Mouse (Mus musculus) liver, postnatal 0 days (tissue): ENCODE measurements around the gene Ccdc78. TPM values are rescaled to one million over a fixed set of nuclear protein-coding genes. Genes with fewer than 3 reads are reported as not detected.
A peak's percentile ranks its signal among the peaks of the same experiment; 100 is the strongest.
"Not testable (repeated sequence)": the region's sequence is repeated elsewhere in the genome, so short reads cannot be mapped to it uniquely, and the experiment has no call there.

Source experiments
- ATAC-seq: fragments of 200-750 bp; cut with Nextera tagmentation; 2 replicates; pipeline ENCODE4 v1.8.0; 2017; ENCODE audit warnings: mild to moderate bottlenecking, moderate library complexity
- DNase-seq: peaks from one replicate; pipeline ENCODE4 v3.0.0-alpha.2; 2016
- H3K27ac ChIP-seq: fragments of 300-500 bp; sonication (generic); 2 replicates; pipeline ENCODE4 v1.5.1; 2014; ENCODE audit warnings: antibody characterized with exemption, moderate library complexity, mild to moderate bottlenecking, low read depth
- H3K27me3 ChIP-seq: fragments of 300-500 bp; sonication (generic); 2 replicates; pipeline ENCODE4 v1.6.1; 2014; ENCODE audit warnings: low read length, control low read depth, mixed read lengths; ENCODE audit not compliant: insufficient read depth
- H3K36me3 ChIP-seq: fragments of 300-500 bp; sonication (generic); replicated peaks from 2 replicates; pipeline ENCODE4 v1.6.1; 2014; ENCODE audit warnings: mild to moderate bottlenecking, control low read depth, low read length, moderate library complexity, mixed read lengths; ENCODE audit not compliant: insufficient read depth
- H3K4me1 ChIP-seq: fragments of 300-500 bp; sonication (generic); 2 replicates; pipeline ENCODE4 v1.6.1; 2014; ENCODE audit warnings: antibody characterized with exemption, mild to moderate bottlenecking, control low read depth; ENCODE audit not compliant: insufficient read depth
- H3K4me2 ChIP-seq: fragments of 300-500 bp; sonication (generic); 2 replicates; pipeline ENCODE4 v1.6.1; 2014; ENCODE audit warnings: low read depth, mild to moderate bottlenecking, low read length, moderate library complexity, mixed read lengths
- H3K4me3 ChIP-seq: fragments of 300-500 bp; sonication (generic); 2 replicates; pipeline ENCODE4 v1.5.1; 2014; ENCODE audit warnings: low read depth, low read length
- H3K9ac ChIP-seq: fragments of 300-500 bp; sonication (generic); replicated peaks from 2 replicates; pipeline ENCODE4 v1.6.1; 2014; ENCODE audit warnings: mild to moderate bottlenecking, moderate library complexity
- H3K9me3 ChIP-seq: fragments of 300-500 bp; sonication (generic); 2 replicates; pipeline ENCODE4 v1.6.1; 2016; ENCODE audit warnings: mild to moderate bottlenecking, control low read depth, low read length, mixed read lengths
- CTCF ChIP-seq: sonication (generic); IDR thresholded peaks from 2 replicates; pipeline ENCODE4 v1.5.1; 2016; ENCODE audit warnings: antibody characterized with exemption, low read depth
- EP300 ChIP-seq: IDR thresholded peaks from 2 replicates; pipeline ENCODE4 v1.6.1; 2016; ENCODE audit warnings: antibody characterized with exemption, low read depth, mild to moderate bottlenecking
- WGBS: fragments of 180-500 bp; shearing (Covaris S2); extraction: QIAGEN DNeasy Blood & Tissue Kit; methylation state at CpG from one replicate; pipeline ENCODE4 v1.1.7; 2014; ENCODE audit not compliant: insufficient replicate concordance; 5-methylcytosine and 5-hydroxymethylcytosine counted together
- polyA plus RNA-seq: library from polyadenylated mRNA; unstranded; fragments of >200 nt; fragmentation: Nextera tagmentation; extraction: Ambion mirVana; gene quantifications from 2 replicates; pipeline ENCODE4 v1.2.1, GENCODE M21; 2015

Gene Ccdc78
- polyA plus RNA-seq, 1 experiment from 2014 or later = not detected

DNA sequence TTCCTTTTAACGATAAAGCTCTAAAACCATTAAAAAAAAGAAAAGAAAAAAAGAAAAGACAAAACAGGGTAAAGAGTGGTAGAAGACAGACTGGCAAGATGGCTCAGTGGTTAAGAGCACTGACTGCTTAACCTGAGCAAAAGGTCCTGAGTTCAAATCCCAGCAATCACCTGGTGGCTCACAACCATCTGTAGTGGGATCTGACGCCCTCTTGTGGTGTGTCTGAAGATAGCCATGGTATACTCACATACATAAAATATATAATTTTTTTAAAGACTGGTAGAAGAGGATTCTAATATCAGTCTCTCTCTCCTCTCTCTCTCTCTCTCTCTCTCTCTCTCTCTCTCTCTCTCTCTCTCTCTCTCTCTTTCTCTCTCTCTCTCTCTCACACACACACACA is 21.1 kb downstream of the Ccdc78 start:
- not testable (repeated sequence) for H3K36me3 ChIP-seq, H3K4me2 ChIP-seq, DNase-seq, H3K9ac ChIP-seq, ATAC-seq, H3K9me3 ChIP-seq, H3K27ac ChIP-seq, H3K4me3 ChIP-seq
- peaks cover 48% of the 10 kb centered on the region for H3K27me3 ChIP-seq
- H3K4me1 ChIP-seq = peaks cover 12% of the 10 kb centered on the region; the same call in 1 of the 2 replicates
- WGBS = 25% methylated on average over 2 of the region's 2 CpGs
- TF ChIP-seq CTCF = 0 out of 2 replicates have a peak, but pooled peaks have one; percentile 10

DNA sequence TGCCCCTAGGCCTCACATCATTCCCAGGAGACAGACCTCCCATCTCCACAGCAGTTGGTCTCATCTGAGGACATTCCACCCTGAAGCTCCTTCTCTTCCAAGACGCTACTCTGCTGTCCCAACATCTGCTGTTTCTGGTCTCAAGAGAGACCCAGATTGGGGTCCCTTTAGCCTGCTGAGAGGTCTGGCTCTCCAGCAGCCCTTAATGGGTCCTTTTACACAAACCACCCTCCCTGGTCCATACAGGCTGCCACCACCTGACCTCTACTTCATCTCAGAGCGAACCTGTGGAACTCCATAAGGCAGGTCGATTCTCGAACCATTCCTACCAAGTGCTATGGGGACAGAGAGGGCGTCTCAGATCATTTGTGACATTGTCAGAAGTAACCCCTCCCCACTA is 21.6 kb downstream of the Ccdc78 start:
- H3K4me2 ChIP-seq = no peak overlapping the region
- H3K27me3 ChIP-seq = peaks cover 53% of the 10 kb centered on the region
- 37% methylated on average over 5 of the region's 5 CpGs for WGBS
- no peaks in the 10 kb centered on the region for H3K36me3 ChIP-seq
- TF ChIP-seq EP300 (no peak), CTCF (no peak)
- no peak for DNase-seq
- peaks cover 12% of the 10 kb centered on the region; the same call in 1 of the 2 replicates for H3K4me1 ChIP-seq
- no peak overlapping the region for H3K9ac ChIP-seq
- ATAC-seq = no peak
- no peak overlapping the region for H3K4me3 ChIP-seq
- no peak overlapping the region for H3K27ac ChIP-seq
- H3K9me3 ChIP-seq = no peaks in the 10 kb centered on the region

DNA sequence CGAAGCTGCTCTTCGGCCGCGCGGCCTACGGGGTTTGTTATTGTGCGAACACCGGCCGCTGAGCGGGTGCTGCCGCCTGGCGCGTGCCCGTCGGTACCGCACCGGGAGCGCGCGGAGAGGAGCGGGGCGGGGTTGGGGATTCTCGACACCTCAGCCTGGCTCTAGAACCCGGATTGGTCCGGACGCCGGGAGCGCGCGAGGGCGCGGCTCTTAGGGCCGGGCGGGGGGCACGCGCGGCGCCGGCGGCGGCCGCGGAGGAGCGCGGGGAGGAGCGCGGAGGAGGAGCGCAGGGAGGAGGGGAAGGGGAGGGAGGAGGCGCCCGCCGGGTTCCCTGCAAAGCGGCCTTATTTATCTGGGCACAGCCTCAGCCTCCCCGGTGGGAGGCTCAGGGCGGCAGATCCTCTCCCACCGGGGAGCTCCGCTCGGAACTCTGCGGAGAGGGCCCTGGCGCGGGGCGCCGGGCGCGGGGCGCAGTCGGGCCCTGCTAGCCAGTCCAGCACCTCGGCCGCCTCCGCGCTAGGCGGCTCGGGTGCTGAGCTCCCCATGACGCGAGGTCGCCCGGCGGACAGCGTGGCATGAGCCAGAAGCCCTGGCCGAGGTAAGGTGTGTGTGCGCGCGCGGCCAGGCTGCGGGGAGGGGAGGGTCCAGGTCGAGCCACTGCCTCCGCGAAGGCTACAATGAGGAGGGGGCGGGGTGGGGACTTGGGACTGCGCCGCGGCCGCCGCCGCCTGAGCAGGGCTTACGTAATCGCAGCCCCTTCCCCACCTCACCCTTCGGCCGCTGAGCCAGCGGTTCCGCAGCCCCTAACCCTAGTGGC is 22.6 kb downstream of the Ccdc78 start, which contains the start of gene Fbxl16:
Gene Fbxl16 (plus strand): TSS at position 297 of the 817 bp plus-strand sequence.
- no peaks in the 10 kb centered on the region for H3K9me3 ChIP-seq
- no peaks in the 10 kb centered on the region for H3K36me3 ChIP-seq
- H3K4me2 ChIP-seq = peak within 1 kb of the TSS; percentile 75
- TF ChIP-seq CTCF (peak; percentile 29; the same call in 1 of the 2 replicates), EP300 (no peak)
- peak within 1 kb of the TSS; percentile 52 for H3K4me3 ChIP-seq
- ATAC-seq (peak; percentile 56), DNase-seq (peak; percentile 50)
- H3K9ac ChIP-seq = no peak within 1 kb of the TSS
- no peak within 1 kb of the TSS for H3K27ac ChIP-seq
- H3K27me3 ChIP-seq = peaks cover 57% of the 10 kb centered on the region
- peaks cover 12% of the 10 kb centered on the region; the same call in 1 of the 2 replicates for H3K4me1 ChIP-seq
- WGBS = 2% methylated on average over 90 of the region's 100 CpGs

DNA sequence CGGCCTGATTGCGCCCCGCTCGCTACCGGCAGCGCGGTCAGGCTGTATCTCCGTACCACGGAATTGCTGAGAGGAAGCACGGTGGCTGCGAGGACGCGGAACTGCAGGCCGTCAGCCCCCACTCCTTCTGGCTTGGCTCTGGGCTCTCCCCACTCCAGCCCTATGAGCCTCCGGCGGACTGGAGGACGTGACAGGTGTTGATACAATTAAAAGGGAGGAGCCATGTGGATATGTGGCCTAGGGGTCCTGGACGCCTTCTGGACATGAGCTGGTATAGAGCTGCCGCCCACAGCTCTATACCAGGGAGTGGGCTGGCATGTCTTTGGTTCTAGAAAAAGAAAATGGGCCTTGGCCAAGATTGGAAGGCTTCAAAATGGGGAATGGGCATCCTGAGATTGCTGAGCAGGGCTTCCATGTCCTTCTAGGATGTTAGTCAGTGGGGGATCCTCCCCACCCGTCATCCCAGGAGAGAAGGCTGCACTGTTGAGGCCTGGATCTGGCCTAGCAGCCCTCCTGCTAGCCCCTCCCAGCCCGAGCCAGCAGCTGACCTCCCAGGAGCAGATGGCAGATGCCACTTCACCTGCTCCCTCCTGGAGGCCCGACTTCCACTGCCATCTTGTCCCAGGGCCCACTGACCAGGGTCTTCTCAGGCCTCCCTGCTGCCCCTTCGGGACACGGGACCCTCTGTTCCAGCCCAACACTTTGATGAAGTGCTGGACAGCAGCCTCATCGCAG is 23.4 kb downstream of the Ccdc78 start:
- H3K27me3 ChIP-seq = peaks cover 63% of the 10 kb centered on the region
- DNase-seq (no peak), ATAC-seq (no peak)
- TF ChIP-seq CTCF = no peak
- no peak overlapping the region for H3K9ac ChIP-seq
- peaks cover 12% of the 10 kb centered on the region; the same call in 1 of the 2 replicates for H3K4me1 ChIP-seq
- peak overlapping the region; percentile 52 for H3K4me3 ChIP-seq
- H3K4me2 ChIP-seq = peak overlapping the region; percentile 75
- 15% methylated on average over 23 of the region's 25 CpGs for WGBS
- no peak overlapping the region for H3K27ac ChIP-seq
- no peaks in the 10 kb centered on the region for H3K36me3 ChIP-seq
- H3K9me3 ChIP-seq = no peaks in the 10 kb centered on the region

DNA sequence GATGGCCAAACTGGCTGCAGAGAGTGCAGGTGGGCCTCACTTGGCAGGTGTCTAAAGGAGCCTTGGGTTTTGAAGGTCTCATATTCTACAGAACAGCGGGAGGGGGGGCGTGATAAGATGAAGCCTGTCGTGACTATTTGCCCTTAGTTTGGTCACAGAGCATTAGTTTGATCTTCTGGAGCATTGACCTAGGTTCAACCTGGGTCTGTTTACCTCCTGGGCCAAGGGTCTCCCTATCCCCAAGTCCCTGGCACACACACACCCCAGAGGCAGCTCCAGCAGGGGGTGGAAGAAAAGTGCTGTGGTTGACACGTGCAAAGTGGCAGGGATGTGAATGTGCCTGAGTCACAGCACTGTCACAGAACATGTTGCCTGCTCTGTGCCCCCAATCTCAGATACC is 24.5 kb downstream of the Ccdc78 start:
- ATAC-seq (no peak), DNase-seq (no peak)
- TF ChIP-seq EP300 (no peak), CTCF (no peak)
- Histone ChIP-seq H3K27me3 (peaks cover 65% of the 10 kb centered on the region), H3K27ac (no peak overlapping the region), H3K4me1 (peaks cover 12% of the 10 kb centered on the region; the same call in 1 of the 2 replicates), H3K36me3 (no peaks in the 10 kb centered on the region), H3K9ac (no peak overlapping the region), H3K4me2 (no peak overlapping the region), H3K9me3 (no peaks in the 10 kb centered on the region), H3K4me3 (no peak overlapping the region)
- WGBS = 54% methylated on average over 4 of the region's 4 CpGs

DNA sequence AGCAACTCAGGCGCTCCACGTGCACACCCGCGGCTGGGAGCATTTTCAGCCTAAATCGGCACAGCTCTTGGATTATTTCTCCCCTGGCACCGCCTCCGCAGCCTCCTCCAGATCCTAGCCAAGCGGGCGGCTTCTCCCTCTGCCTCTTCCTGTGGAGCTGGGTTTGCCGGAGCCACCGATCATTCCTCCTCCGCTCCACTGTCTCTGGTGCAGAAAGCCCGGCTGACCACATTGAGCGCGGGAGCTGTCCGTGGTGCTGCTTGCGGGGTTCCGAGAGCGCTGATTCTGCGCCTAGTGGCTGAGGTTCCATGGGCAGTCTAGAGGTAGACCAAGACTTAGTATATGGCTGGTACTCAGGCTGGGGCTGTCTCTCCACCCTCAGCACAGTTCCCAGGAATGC is 27.1 kb downstream of the Ccdc78 start:
- peak; percentile 90 for DNase-seq
- no peaks in the 10 kb centered on the region for H3K9me3 ChIP-seq
- H3K36me3 ChIP-seq = no peaks in the 10 kb centered on the region
- no peak overlapping the region for H3K4me3 ChIP-seq
- H3K27ac ChIP-seq = no peak overlapping the region
- peak; percentile 72 for ATAC-seq
- WGBS = 6% methylated on average over 20 of the region's 20 CpGs
- no peak overlapping the region for H3K9ac ChIP-seq
- TF ChIP-seq CTCF (peak; percentile 62), EP300 (no peak)
- peaks cover 12% of the 10 kb centered on the region; the same call in 1 of the 2 replicates for H3K4me1 ChIP-seq
- H3K27me3 ChIP-seq = peaks cover 66% of the 10 kb centered on the region
- H3K4me2 ChIP-seq = no peak overlapping the region
